Comparison of ENCODE assay signal across 19 mouse cellular contexts in the genomic region with DNA sequence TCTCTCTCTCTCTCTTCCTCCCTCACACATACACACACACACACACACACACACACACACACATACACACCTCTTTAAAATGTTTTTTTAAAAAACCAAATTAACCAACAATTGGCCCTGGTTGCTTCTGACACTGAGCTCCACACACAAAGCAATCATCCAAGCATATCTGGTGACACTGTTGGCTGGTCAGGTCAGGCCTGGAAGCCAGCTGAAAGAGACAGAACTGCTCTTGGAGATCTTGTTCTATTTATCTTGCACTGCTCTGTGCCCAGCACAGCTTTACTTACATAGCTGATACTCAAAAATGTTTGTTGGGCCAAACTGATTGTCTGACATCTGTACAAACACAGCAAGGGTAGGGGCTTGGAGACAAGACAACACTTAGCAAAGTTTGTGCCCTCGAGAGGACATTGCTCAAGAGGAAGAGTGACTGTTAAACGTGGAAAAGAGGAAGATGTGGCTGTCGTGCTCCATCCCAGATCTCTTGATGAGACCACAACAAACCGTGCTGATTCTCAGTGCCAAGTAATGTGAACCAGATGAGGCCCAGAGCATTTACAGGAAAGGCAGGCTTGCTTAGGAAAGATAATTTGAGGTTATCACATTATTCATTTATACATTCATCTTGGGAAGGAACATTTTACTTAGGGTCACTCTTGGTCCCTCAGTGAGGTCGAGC. TPM values are rescaled to one million over a fixed set of nuclear protein-coding genes. Genes with fewer than 3 reads are reported as not detected.
DNase-seq lines count a peak whose midpoint lies in the region; ATAC-seq lines count a peak whose summit lies in the region.
"Had no signal": no experiment of that assay in that cellular context is flagged by ENCODE, and none has a peak within 500 bp of the region (broad histone marks: within the 10 kb centered on the region; RNA-seq: fewer than 3 reads in every experiment).

No protein-coding gene starts in this region.

- no peak overlapping the region for H3K27ac ChIP-seq in embryonic facial prominence, embryonic 11.5 days (replicated peaks; ENCODE audit: low read depth, low read length)
- H3K27ac ChIP-seq: embryonic facial prominence, embryonic 13.5 days; heart, adult 2 months; hindbrain, embryonic 15.5 days; liver, embryonic 14.5 days; midbrain, embryonic 15.5 days; neural tube, embryonic 12.5 days; stomach, embryonic 15.5 days had no signal

- no peak overlapping the region for H3K4me3 ChIP-seq in embryonic facial prominence, embryonic 11.5 days (ENCODE audit: low read depth, low read length)
- H3K4me3 ChIP-seq: embryonic facial prominence, embryonic 13.5 days; heart, adult 2 months; hindbrain, embryonic 15.5 days; midbrain, embryonic 15.5 days; neural tube, embryonic 12.5 days; stomach, embryonic 15.5 days had no signal

- H3K9ac ChIP-seq in embryonic facial prominence, embryonic 11.5 days (replicated peaks; ENCODE audit: low read length), result no peak overlapping the region
- H3K9ac ChIP-seq: embryonic facial prominence, embryonic 13.5 days; hindbrain, embryonic 15.5 days; liver, embryonic 14.5 days; midbrain, embryonic 15.5 days; neural tube, embryonic 12.5 days; stomach, embryonic 15.5 days had no signal

- no peaks in the 10 kb centered on the region for H3K27me3 ChIP-seq in embryonic facial prominence, embryonic 11.5 days (ENCODE audit: control insufficient read depth, insufficient read depth, low read length)
- H3K27me3 ChIP-seq: embryonic facial prominence, embryonic 13.5 days; hindbrain, embryonic 15.5 days; midbrain, embryonic 15.5 days; neural tube, embryonic 12.5 days; stomach, embryonic 15.5 days had no signal

- no peak overlapping the region for H3K4me2 ChIP-seq in embryonic facial prominence, embryonic 11.5 days (ENCODE audit: low read depth, low read length)
- H3K4me2 ChIP-seq: embryonic facial prominence, embryonic 13.5 days; hindbrain, embryonic 15.5 days; midbrain, embryonic 15.5 days; neural tube, embryonic 12.5 days; stomach, embryonic 15.5 days had no signal

- no peaks in the 10 kb centered on the region for H3K4me1 ChIP-seq in embryonic facial prominence, embryonic 11.5 days (ENCODE audit: control insufficient read depth, insufficient read depth, low read length)
- H3K4me1 ChIP-seq: hindbrain, embryonic 15.5 days; midbrain, embryonic 15.5 days; neural tube, embryonic 12.5 days; stomach, embryonic 15.5 days had no signal

- no peaks in the 10 kb centered on the region for H3K9me3 ChIP-seq in embryonic facial prominence, embryonic 11.5 days (replicated peaks; ENCODE audit: control insufficient read depth, low read length)
- H3K9me3 ChIP-seq: embryonic facial prominence, embryonic 13.5 days; hindbrain, embryonic 15.5 days; midbrain, embryonic 15.5 days; neural tube, embryonic 12.5 days; stomach, embryonic 15.5 days had no signal

- no peak for ATAC-seq in embryonic facial prominence, embryonic 11.5 days (replicated peaks; ENCODE audit: insufficient number of reproducible peaks, low FRiP score, low TSS enrichment, low read depth)
- ATAC-seq in monocyte, adult 5-6 weeks (replicated peaks; ENCODE audit: insufficient number of reproducible peaks, low FRiP score, low TSS enrichment, poor library complexity, severe bottlenecking), result peak; percentile 66; the same call in 1 of the 2 replicates
- ATAC-seq: intestine, postnatal 0 days; midbrain, embryonic 15.5 days had no signal

- no peaks in the 10 kb centered on the region for H3K36me3 ChIP-seq in embryonic facial prominence, embryonic 11.5 days (replicated peaks; ENCODE audit: control insufficient read depth, insufficient read depth, low read depth, low read length)
- H3K36me3 ChIP-seq: embryonic facial prominence, embryonic 13.5 days; hindbrain, embryonic 15.5 days; midbrain, embryonic 15.5 days; neural tube, embryonic 12.5 days; stomach, embryonic 15.5 days had no signal

- 25% methylated on average over 5 of the region's 5 CpGs for WGBS in embryonic facial prominence, embryonic 11.5 days

- peak; percentile 3 to 31 for DNase-seq in heart, adult 18-20 months
- DNase-seq in heart, postnatal 4 days, result no peak
- peak; percentile 19 for DNase-seq in adipocyte (ENCODE audit: low spot score)
- peak; percentile 57 for DNase-seq in embryonic facial prominence, embryonic 11.5 days (ENCODE audit: low spot score)
- no peak for DNase-seq in ovary, adult 18-20 months (ENCODE audit: low spot score)
- DNase-seq in thymus, postnatal 4 days, result no peak
- DNase-seq in adrenal gland, adult (ENCODE audit: inconsistent age in 2 of 2, low spot score in 1 of 2), result no peak
- DNase-seq: adrenal gland, adult 2 months; cerebellum, adult 9-10 months; heart, adult 2 months; lung, postnatal 14 days had no signal

RNA-seq across cellular contexts. Expression of a gene that starts 25.6 kb away (rescaled TPM):
- total RNA-seq in heart, adult 18-20 months (2021), result 100 to 1,000 TPM; 119 to 122 TPM
- 100 to 1,000 TPM; 178 TPM for total RNA-seq in heart, postnatal 4 days (2021)
- 306 and 333 TPM in 2 replicates for polyA plus RNA-seq in embryonic facial prominence, embryonic 11.5 days (2014; fragmentation: Nextera tagmentation; extraction: Ambion mirVana)
- total RNA-seq in monocyte, adult 5-6 weeks (2017), result 226 to 245 TPM (median 232 TPM) in 3 replicates

Comparison
In these comparisons a context has a peak if more than half of its experiments do, and no peak if none do; other contexts are left out.
1. DNase-seq: peak in heart, adult 18-20 months (2 of 2), adipocyte (single experiment) and embryonic facial prominence, embryonic 11.5 days (single experiment); none in heart, postnatal 4 days (single experiment), ovary, adult 18-20 months (single experiment), thymus, postnatal 4 days (single experiment) and adrenal gland, adult (0 of 2).